Mouse (Mus musculus): ENCODE results near the gene Susd5. TPM values are rescaled to one million over a fixed set of nuclear protein-coding genes. Genes with fewer than 3 reads are reported as not detected.

Susd5 gene
- polyA plus RNA-seq (2014; fragmentation: Illumina TruSeq; extraction: RNeasy Lipid Tissue Mini Kit (QIAGEN cat#74804); ENCODE audit: low read depth, low replicate concordance), result not detected

GRCm38 (mm10) chr9:114057090-114057796 is at the start of gene Susd5:
TSS of gene Susd5 (plus strand) at chr9:114057140.

DNA sequence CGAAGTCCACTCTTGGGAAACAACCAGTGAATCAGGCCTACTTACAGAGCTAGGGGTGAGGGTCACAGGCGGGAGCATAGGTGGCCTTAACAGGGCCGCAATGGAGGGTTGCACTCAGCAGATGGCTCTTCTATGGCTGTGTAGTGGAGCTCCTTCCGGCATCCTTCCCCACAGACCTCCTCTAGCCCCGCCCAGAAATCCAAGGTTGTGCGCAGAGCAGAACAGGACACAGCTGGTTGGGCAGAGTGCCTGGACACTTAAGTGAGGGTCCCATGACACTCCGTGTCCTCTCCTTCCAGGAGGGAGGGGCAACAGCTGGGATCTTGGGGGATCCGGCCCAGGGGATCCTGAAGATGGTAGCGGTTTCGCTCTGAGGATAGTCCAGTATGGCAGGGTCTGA is 10.9 kb upstream of the Susd5 start, which contains the start of gene Fbxl2:
Gene Fbxl2 (minus strand): TSS at position 164 of the 400 bp plus-strand sequence.

Other genes starting within 250 kb of the Susd5 start
- 34.5 TPM for gene Ubp1, start 126.2 kb upstream of the Susd5 start, polyA plus RNA-seq (2014; fragmentation: Illumina TruSeq; extraction: RNeasy Lipid Tissue Mini Kit (QIAGEN cat#74804); ENCODE audit: low read depth, low replicate concordance)
- gene Fbxl2, start 10.9 kb upstream of the Susd5 start, polyA plus RNA-seq (2014; fragmentation: Illumina TruSeq; extraction: RNeasy Lipid Tissue Mini Kit (QIAGEN cat#74804); ENCODE audit: low read depth, low replicate concordance), result 0.11 TPM